Mouse (Mus musculus): Measurements from ENCODE around the gene Cd24a. TPM values are rescaled to one million over a fixed set of nuclear protein-coding genes. Genes with fewer than 3 reads are reported as not detected.

Cd24a gene
- polyA plus RNA-seq (2015; fragmentation: Nextera tagmentation; extraction: Ambion mirVana) = 73.2 and 84.3 TPM in 2 replicates

GRCm38 (mm10) chr10:43577997-43578331, at the start of gene Cd24a:
Gene Cd24a (plus strand): TSS chr10:43578284.
- under 1% methylated on average over 6 of the region's 6 CpGs for WGBS
- no peaks in the 10 kb centered on the region for H3K36me3 ChIP-seq (ENCODE audit: control insufficient read depth, insufficient read depth)
- peaks cover 3% of the 10 kb centered on the region; the same call in 1 of the 2 replicates for H3K27me3 ChIP-seq (ENCODE audit: control insufficient read depth, insufficient read depth, low read length)
- peak within 1 kb of the TSS; percentile 71 for H3K4me3 ChIP-seq (ENCODE audit: low read length)
- peaks cover 16% of the 10 kb centered on the region for H3K4me1 ChIP-seq (ENCODE audit: control insufficient read depth, insufficient read depth, low read length)
- peak within 1 kb of the TSS; percentile 97 for H3K4me2 ChIP-seq (ENCODE audit: low read depth, low read length)
- no peak for ATAC-seq (replicated peaks; ENCODE audit: extremely low read depth, insufficient read depth, low FRiP score)
- H3K9ac ChIP-seq (ENCODE audit: low read length) = peak within 1 kb of the TSS; percentile 78
- H3K27ac ChIP-seq (ENCODE audit: low read length) = peak within 1 kb of the TSS; percentile 88
- H3K9me3 ChIP-seq (replicated peaks; ENCODE audit: control insufficient read depth, low read length) = no peaks in the 10 kb centered on the region

GRCm38 (mm10) chr10:43534382-43534781, 43.7 kb upstream of the Cd24a start:
- peaks cover 5% of the 10 kb centered on the region for H3K4me1 ChIP-seq (ENCODE audit: control insufficient read depth, insufficient read depth, low read length)
- no peak overlapping the region for H3K4me3 ChIP-seq (ENCODE audit: low read length)
- no peak overlapping the region for H3K4me2 ChIP-seq (ENCODE audit: low read depth, low read length)
- H3K36me3 ChIP-seq (ENCODE audit: control insufficient read depth, insufficient read depth) = peaks cover 38% of the 10 kb centered on the region
- H3K9me3 ChIP-seq (replicated peaks; ENCODE audit: control insufficient read depth, low read length) = no peaks in the 10 kb centered on the region
- WGBS = 58% methylated on average over 1 of the region's 1 CpGs
- ATAC-seq (replicated peaks; ENCODE audit: extremely low read depth, insufficient read depth, low FRiP score) = no peak
- H3K27me3 ChIP-seq (ENCODE audit: control insufficient read depth, insufficient read depth, low read length) = no peaks in the 10 kb centered on the region
- no peak overlapping the region for H3K9ac ChIP-seq (ENCODE audit: low read length)
- H3K27ac ChIP-seq (ENCODE audit: low read length) = no peak overlapping the region

GRCm38 (mm10) chr10:43537652-43538051, 40.4 kb upstream of the Cd24a start:
- Histone ChIP-seq H3K4me1 (ENCODE audit: control insufficient read depth, insufficient read depth, low read length) (peaks cover 11% of the 10 kb centered on the region), H3K9me3 (replicated peaks; ENCODE audit: control insufficient read depth, low read length) (no peaks in the 10 kb centered on the region), H3K4me2 (ENCODE audit: low read depth, low read length) (no peak overlapping the region), H3K27ac (ENCODE audit: low read length) (no peak overlapping the region), H3K9ac (ENCODE audit: low read length) (no peak overlapping the region), H3K27me3 (ENCODE audit: control insufficient read depth, insufficient read depth, low read length) (no peaks in the 10 kb centered on the region), H3K36me3 (ENCODE audit: control insufficient read depth, insufficient read depth) (peaks cover 7% of the 10 kb centered on the region; the same call in 1 of the 2 replicates), H3K4me3 (ENCODE audit: low read length) (no peak overlapping the region)
- ATAC-seq (replicated peaks; ENCODE audit: extremely low read depth, insufficient read depth, low FRiP score) = no peak
- 85% methylated on average over 7 of the region's 7 CpGs for WGBS

- Histone ChIP-seq H3K4me3 (ENCODE audit: low read length) (no peak overlapping the region), H3K9me3 (replicated peaks; ENCODE audit: control insufficient read depth, low read length) (no peaks in the 10 kb centered on the region), H3K4me1 (ENCODE audit: control insufficient read depth, insufficient read depth, low read length) (peaks cover 11% of the 10 kb centered on the region), H3K36me3 (ENCODE audit: control insufficient read depth, insufficient read depth) (0 out of 2 replicates have a peak, but pooled peaks cover 3% of the 10 kb centered on the region), H3K27me3 (ENCODE audit: control insufficient read depth, insufficient read depth, low read length) (no peaks in the 10 kb centered on the region), H3K27ac (ENCODE audit: low read length) (no peak overlapping the region), H3K9ac (ENCODE audit: low read length) (no peak overlapping the region), H3K4me2 (ENCODE audit: low read depth, low read length) (no peak overlapping the region)
- no peak for ATAC-seq (replicated peaks; ENCODE audit: extremely low read depth, insufficient read depth, low FRiP score)
- WGBS = 87% methylated on average over 5 of the region's 5 CpGs
These were observed 39.3 kb upstream of the Cd24a start for GRCm38 (mm10) chr10:43538831-43539230.

- ATAC-seq (replicated peaks; ENCODE audit: extremely low read depth, insufficient read depth, low FRiP score) = no peak
- peak overlapping the region; percentile 96 for H3K9ac ChIP-seq (ENCODE audit: low read length)
These were observed 38.3 kb upstream of the Cd24a start for GRCm38 (mm10) chr10:43539746-43540310.

GRCm38 (mm10) chr10:43540442-43541152, 37.5 kb upstream of the Cd24a start, which contains the start of gene 1700021F05Rik:
Gene 1700021F05Rik (minus strand): TSS chr10:43540994.
- peak within 1 kb of the TSS; percentile 93 for H3K27ac ChIP-seq (ENCODE audit: low read length)
- no peaks in the 10 kb centered on the region for H3K9me3 ChIP-seq (replicated peaks; ENCODE audit: control insufficient read depth, low read length)
- H3K4me1 ChIP-seq (ENCODE audit: control insufficient read depth, insufficient read depth, low read length) = peaks cover 11% of the 10 kb centered on the region
- ATAC-seq (replicated peaks; ENCODE audit: extremely low read depth, insufficient read depth, low FRiP score) = peak; percentile 99
- H3K4me2 ChIP-seq (ENCODE audit: low read depth, low read length) = peak within 1 kb of the TSS; percentile 69
- H3K36me3 ChIP-seq (ENCODE audit: control insufficient read depth, insufficient read depth) = no peaks in the 10 kb centered on the region
- no peaks in the 10 kb centered on the region for H3K27me3 ChIP-seq (ENCODE audit: control insufficient read depth, insufficient read depth, low read length)
- peak within 1 kb of the TSS; percentile 96 for H3K9ac ChIP-seq (ENCODE audit: low read length)
- under 1% methylated on average over 54 of the region's 56 CpGs for WGBS
- H3K4me3 ChIP-seq (ENCODE audit: low read length) = peak within 1 kb of the TSS; percentile 95

More at GRCm38 (mm10) chr10:43539746-43540310, 38.3 kb upstream of the Cd24a start:
- Histone ChIP-seq H3K36me3 (ENCODE audit: control insufficient read depth, insufficient read depth) (0 out of 2 replicates have a peak, but pooled peaks cover 3% of the 10 kb centered on the region), H3K27ac (ENCODE audit: low read length) (peak overlapping the region; percentile 93), H3K4me2 (ENCODE audit: low read depth, low read length) (peak overlapping the region; percentile 69), H3K27me3 (ENCODE audit: control insufficient read depth, insufficient read depth, low read length) (no peaks in the 10 kb centered on the region), H3K4me1 (ENCODE audit: control insufficient read depth, insufficient read depth, low read length) (peaks cover 11% of the 10 kb centered on the region), H3K9me3 (replicated peaks; ENCODE audit: control insufficient read depth, low read length) (no peaks in the 10 kb centered on the region), H3K4me3 (ENCODE audit: low read length) (peak overlapping the region; percentile 95)
- 12% methylated on average over 12 of the region's 12 CpGs for WGBS

- peak overlapping the region; percentile 95 for H3K4me3 ChIP-seq (ENCODE audit: low read length)
- peaks cover 11% of the 10 kb centered on the region for H3K4me1 ChIP-seq (ENCODE audit: control insufficient read depth, insufficient read depth, low read length)
- H3K27me3 ChIP-seq (ENCODE audit: control insufficient read depth, insufficient read depth, low read length) = no peaks in the 10 kb centered on the region
- ATAC-seq (replicated peaks; ENCODE audit: extremely low read depth, insufficient read depth, low FRiP score) = 0 out of 2 replicates have a peak, but pooled peaks have one; percentile 0
- H3K4me2 ChIP-seq (ENCODE audit: low read depth, low read length) = peak overlapping the region; percentile 53
- H3K36me3 ChIP-seq (ENCODE audit: control insufficient read depth, insufficient read depth) = no peaks in the 10 kb centered on the region
- H3K27ac ChIP-seq (ENCODE audit: low read length) = no peak overlapping the region
- WGBS = 41% methylated on average over 8 of the region's 8 CpGs
- no peaks in the 10 kb centered on the region for H3K9me3 ChIP-seq (replicated peaks; ENCODE audit: control insufficient read depth, low read length)
- H3K9ac ChIP-seq (ENCODE audit: low read length) = no peak overlapping the region
These were observed 36.9 kb upstream of the Cd24a start for GRCm38 (mm10) chr10:43541153-43541544.

- Histone ChIP-seq H3K27me3 (ENCODE audit: control insufficient read depth, insufficient read depth, low read length) (no peaks in the 10 kb centered on the region), H3K4me3 (ENCODE audit: low read length) (no peak overlapping the region), H3K9ac (ENCODE audit: low read length) (no peak overlapping the region)
These were observed 28.7 kb upstream of the Cd24a start for GRCm38 (mm10) chr10:43549411-43549810.

GRCm38 (mm10) chr10:43550923-43551322, 27.2 kb upstream of the Cd24a start:
- no peak for ATAC-seq (replicated peaks; ENCODE audit: extremely low read depth, insufficient read depth, low FRiP score)
- H3K4me2 ChIP-seq (ENCODE audit: low read depth, low read length) = no peak overlapping the region
- H3K4me1 ChIP-seq (ENCODE audit: control insufficient read depth, insufficient read depth, low read length) = no peaks in the 10 kb centered on the region
- H3K27ac ChIP-seq (ENCODE audit: low read length) = no peak overlapping the region
- no peak overlapping the region for H3K9ac ChIP-seq (ENCODE audit: low read length)
- 0 out of 2 replicates have a peak, but pooled peaks cover 2% of the 10 kb centered on the region for H3K9me3 ChIP-seq (replicated peaks; ENCODE audit: control insufficient read depth, low read length)
- WGBS = 28% methylated on average over 3 of the region's 3 CpGs
- no peak overlapping the region for H3K4me3 ChIP-seq (ENCODE audit: low read length)
- no peaks in the 10 kb centered on the region for H3K36me3 ChIP-seq (ENCODE audit: control insufficient read depth, insufficient read depth)
- H3K27me3 ChIP-seq (ENCODE audit: control insufficient read depth, insufficient read depth, low read length) = no peaks in the 10 kb centered on the region

More at GRCm38 (mm10) chr10:43549411-43549810, 28.7 kb upstream of the Cd24a start:
- Histone ChIP-seq H3K4me2 (ENCODE audit: low read depth, low read length) (no peak overlapping the region), H3K36me3 (ENCODE audit: control insufficient read depth, insufficient read depth) (no peaks in the 10 kb centered on the region), H3K9me3 (replicated peaks; ENCODE audit: control insufficient read depth, low read length) (0 out of 2 replicates have a peak, but pooled peaks cover 2% of the 10 kb centered on the region), H3K4me1 (ENCODE audit: control insufficient read depth, insufficient read depth, low read length) (no peaks in the 10 kb centered on the region), H3K27ac (ENCODE audit: low read length) (no peak overlapping the region)
- no peak for ATAC-seq (replicated peaks; ENCODE audit: extremely low read depth, insufficient read depth, low FRiP score)
- WGBS = 62% methylated on average over 5 of the region's 5 CpGs

Measured in heart, embryonic 16.5 days (tissue).